Mouse (Mus musculus) right cerebral cortex, adult 2 months (tissue): ENCODE results near the gene Exoc8.

Experiments used
- DNase-seq, 2 experiments: peaks; one replicate each; pipeline ENCODE4 v3.0.0; 2021 to 2022; ENCODE audit warnings: low spot score in 2 of 2

The Exoc8 gene

GRCm38 (mm10) chr8:124853511-124853910 lies 44.0 kb downstream of the Exoc8 start:
- no peak for DNase-seq

DNA sequence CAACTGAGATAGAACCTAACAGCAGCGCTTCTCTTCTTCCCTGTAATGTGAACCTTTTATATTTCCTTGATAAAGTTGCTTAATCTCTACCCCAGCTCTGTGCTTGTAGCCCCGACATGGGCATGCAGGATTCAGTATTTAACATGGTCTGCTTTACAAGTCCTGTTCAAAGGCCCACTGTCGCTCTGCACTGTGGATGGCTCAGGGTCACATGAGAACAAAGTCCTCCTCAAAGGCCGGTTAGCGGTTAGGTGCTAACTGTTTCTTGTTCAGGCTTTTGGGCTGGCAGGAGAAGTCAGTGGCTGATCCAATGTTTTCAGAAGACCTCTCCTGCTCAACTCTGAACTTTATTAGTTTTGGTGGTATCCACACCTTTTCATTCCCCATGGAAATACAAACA lies 51.9 kb downstream of the Exoc8 start:
- DNase-seq = no peak

GRCm38 (mm10) chr8:124845131-124845530 lies 52.4 kb downstream of the Exoc8 start:
- no peak for DNase-seq
